Mouse (Mus musculus) hindbrain, postnatal 0 days (tissue): ENCODE data around the gene Tspan3. TPM values are rescaled to one million over a fixed set of nuclear protein-coding genes. Genes with fewer than 3 reads are reported as not detected.
A peak's percentile ranks its signal among the peaks of the same experiment; 100 is the strongest.

ENCODE experiments used
- ATAC-seq: fragments of 200-750 bp; cut with Nextera tagmentation; 2 replicates; pipeline ENCODE4 v1.8.0; 2017; ENCODE audit warnings: mild to moderate bottlenecking, moderate TSS enrichment, moderate library complexity
- DNase-seq: peaks from one replicate; pipeline ENCODE4 v3.0.0-alpha.2; 2015; ENCODE audit warnings: low spot score
- H3K27ac ChIP-seq: fragments of 300-500 bp; sonication (generic); 2 replicates; pipeline ENCODE4 v1.5.1; 2014; ENCODE audit warnings: mild to moderate bottlenecking
- H3K27me3 ChIP-seq: fragments of 300-500 bp; sonication (generic); 2 replicates; pipeline ENCODE4 v1.6.1; 2014; ENCODE audit warnings: low read length, mixed read lengths; ENCODE audit not compliant: insufficient read depth
- H3K36me3 ChIP-seq: fragments of 300-500 bp; sonication (generic); 2 replicates; pipeline ENCODE4 v1.6.1; 2014; ENCODE audit warnings: low read length, mixed read lengths; ENCODE audit not compliant: insufficient read depth
- H3K4me1 ChIP-seq: fragments of 300-500 bp; sonication (generic); 2 replicates; pipeline ENCODE4 v1.6.1; 2014; ENCODE audit warnings: antibody characterized with exemption, low read length, mixed read lengths; ENCODE audit not compliant: insufficient read depth
- H3K4me2 ChIP-seq: fragments of 300-500 bp; sonication (generic); 2 replicates; pipeline ENCODE4 v1.6.1; 2014; ENCODE audit warnings: low read depth, mild to moderate bottlenecking, low read length, moderate library complexity, mixed read lengths
- H3K4me3 ChIP-seq: fragments of 300-500 bp; sonication (generic); 2 replicates; pipeline ENCODE4 v1.5.1; 2014; ENCODE audit warnings: low read length
- H3K9ac ChIP-seq: fragments of 300-500 bp; sonication (generic); replicated peaks from 2 replicates; pipeline ENCODE4 v1.6.1; 2014; ENCODE audit warnings: mild to moderate bottlenecking, low read length, moderate library complexity, mixed read lengths
- H3K9me3 ChIP-seq: fragments of 300-500 bp; sonication (generic); 2 replicates; pipeline ENCODE4 v1.6.1; 2016; ENCODE audit warnings: low read length, mixed read lengths
- CTCF ChIP-seq: IDR thresholded peaks from 2 replicates; pipeline ENCODE4 v1.5.1; 2016; ENCODE audit warnings: antibody characterized with exemption, control low read depth, low read depth
- WGBS: fragments of 180-500 bp; shearing (Covaris S2); extraction: QIAGEN DNeasy Blood & Tissue Kit; methylation state at CpG from one replicate; pipeline ENCODE4 v1.1.7; 2014; 5-methylcytosine and 5-hydroxymethylcytosine counted together
- polyA plus RNA-seq: library from polyadenylated mRNA; unstranded; fragments of >200 nt; fragmentation: Nextera tagmentation; extraction: Ambion mirVana; gene quantifications from 2 replicates; pipeline ENCODE4 v1.2.1, GENCODE M21; 2015
- total RNA-seq: library from RNA; depleted of rRNA; stranded (reverse); fragments of >200 nt; gene quantifications from 2 replicates; pipeline ENCODE4 v1.2.3, GENCODE M21; 2014

Gene Tspan3
- total and polyA plus RNA-seq, 2 experiments from 2014 or later, result 524 to 725 TPM

- no peaks in the 10 kb centered on the region for H3K27me3 ChIP-seq
- H3K9me3 ChIP-seq, result no peaks in the 10 kb centered on the region
- ATAC-seq (no peak), DNase-seq (no peak)
- H3K4me1 ChIP-seq, result no peaks in the 10 kb centered on the region; the same call in 1 of the 2 replicates
- 0 out of 2 replicates have a peak, but pooled peaks have one; percentile 10 for TF ChIP-seq CTCF
- WGBS, result 92% methylated on average over 7 of the region's 7 CpGs
- no peak overlapping the region for H3K9ac ChIP-seq
- no peak overlapping the region for H3K4me2 ChIP-seq
- H3K36me3 ChIP-seq, result peaks cover 22% of the 10 kb centered on the region
- no peak overlapping the region for H3K27ac ChIP-seq
- no peak overlapping the region for H3K4me3 ChIP-seq
Observed at GRCm38 (mm10) chr9:56144366-56145003, 20.8 kb downstream of the Tspan3 start.

DNA sequence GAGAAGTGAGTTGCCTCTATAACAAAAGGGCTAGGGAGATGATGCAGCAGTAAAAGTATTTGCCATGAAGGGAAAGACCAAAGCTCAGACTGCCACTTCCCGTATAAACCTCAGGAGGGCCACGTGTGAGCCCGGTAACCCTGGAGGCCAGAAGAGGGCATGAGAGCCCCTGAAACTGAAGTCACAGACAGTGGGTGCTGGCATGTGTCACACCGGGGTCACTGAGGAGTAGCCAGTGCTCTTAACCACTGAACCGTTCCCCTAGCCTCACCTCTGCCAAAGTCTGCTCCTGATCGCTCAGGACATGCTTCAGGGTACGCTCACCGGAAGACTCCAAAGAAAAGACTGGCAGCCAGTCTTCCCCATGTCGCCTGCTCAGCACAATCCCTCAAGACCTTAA, 23.5 kb downstream of the Tspan3 start:
- ATAC-seq, result no peak
- Histone ChIP-seq H3K27ac (no peak overlapping the region), H3K4me2 (no peak overlapping the region), H3K4me3 (no peak overlapping the region), H3K9ac (no peak overlapping the region), H3K27me3 (no peaks in the 10 kb centered on the region), H3K9me3 (no peaks in the 10 kb centered on the region), H3K4me1 (no peaks in the 10 kb centered on the region), H3K36me3 (peaks cover 21% of the 10 kb centered on the region)
- DNase-seq, result no peak
- 0 out of 2 replicates have a peak, but pooled peaks have one; percentile 12 for TF ChIP-seq CTCF
- 85% methylated on average over 9 of the region's 9 CpGs for WGBS

DNA sequence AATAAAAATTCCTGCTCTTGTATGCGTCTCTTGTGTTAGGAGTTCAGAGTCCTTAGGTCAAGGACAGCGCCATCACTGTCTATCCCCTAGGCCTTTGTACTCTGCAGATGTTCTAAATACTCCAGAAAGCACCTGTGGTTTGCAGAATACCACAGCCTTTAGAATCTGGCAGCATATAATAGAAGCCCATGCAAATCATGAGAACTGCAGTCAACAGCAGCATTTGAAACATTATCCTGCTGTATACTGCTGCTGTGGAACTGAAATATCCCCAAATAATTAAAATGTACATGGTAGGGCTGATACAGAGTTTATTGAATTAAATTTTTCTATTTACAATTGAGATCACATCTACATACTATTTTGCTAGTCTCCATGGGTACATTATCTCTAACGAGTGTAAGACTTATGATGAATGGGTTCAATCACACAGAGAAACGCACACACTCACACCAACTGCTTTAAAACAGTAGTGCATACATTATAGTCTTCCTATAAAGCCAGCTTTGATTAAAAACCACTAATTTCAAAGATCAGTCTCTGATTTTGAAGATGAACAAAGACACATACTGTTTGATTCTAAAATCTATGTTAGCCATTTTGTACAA, 29.6 kb downstream of the Tspan3 start:
- no peaks in the 10 kb centered on the region for H3K27me3 ChIP-seq
- no peak overlapping the region for H3K9ac ChIP-seq
- WGBS, result 87% methylated on average over 4 of the region's 4 CpGs
- H3K4me2 ChIP-seq, result no peak overlapping the region
- peaks cover 32% of the 10 kb centered on the region for H3K36me3 ChIP-seq
- H3K27ac ChIP-seq, result no peak overlapping the region
- no peaks in the 10 kb centered on the region for H3K4me1 ChIP-seq
- no peak for DNase-seq
- H3K9me3 ChIP-seq, result no peaks in the 10 kb centered on the region
- ATAC-seq, result no peak
- H3K4me3 ChIP-seq, result no peak overlapping the region
- no peak for TF ChIP-seq CTCF

DNA sequence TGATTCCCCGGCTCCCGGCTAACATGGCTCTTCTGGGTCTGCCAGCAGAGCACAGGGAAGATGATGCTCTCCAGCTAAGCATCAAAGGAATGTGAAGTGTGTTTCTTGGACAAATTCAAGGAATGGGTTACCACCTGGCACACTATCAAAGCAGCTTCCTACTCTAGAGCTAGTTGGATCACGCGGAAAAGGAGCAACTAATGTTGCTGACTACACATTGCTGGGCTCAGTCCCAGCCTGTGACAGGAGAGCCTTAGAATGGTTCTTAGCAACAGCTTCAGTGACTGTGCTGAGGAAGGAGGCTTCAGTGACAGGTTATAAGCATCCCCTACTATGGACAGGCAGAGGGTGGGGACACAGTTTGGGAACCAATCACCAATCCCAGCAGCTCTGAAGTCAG, 30.7 kb downstream of the Tspan3 start:
- ATAC-seq (no peak), DNase-seq (no peak)
- Histone ChIP-seq H3K4me1 (no peaks in the 10 kb centered on the region), H3K27me3 (no peaks in the 10 kb centered on the region), H3K4me3 (no peak overlapping the region), H3K27ac (no peak overlapping the region), H3K36me3 (peaks cover 36% of the 10 kb centered on the region), H3K9me3 (no peaks in the 10 kb centered on the region), H3K9ac (no peak overlapping the region), H3K4me2 (no peak overlapping the region)
- WGBS, result 82% methylated on average over 4 of the region's 4 CpGs
- no peak for TF ChIP-seq CTCF

DNA sequence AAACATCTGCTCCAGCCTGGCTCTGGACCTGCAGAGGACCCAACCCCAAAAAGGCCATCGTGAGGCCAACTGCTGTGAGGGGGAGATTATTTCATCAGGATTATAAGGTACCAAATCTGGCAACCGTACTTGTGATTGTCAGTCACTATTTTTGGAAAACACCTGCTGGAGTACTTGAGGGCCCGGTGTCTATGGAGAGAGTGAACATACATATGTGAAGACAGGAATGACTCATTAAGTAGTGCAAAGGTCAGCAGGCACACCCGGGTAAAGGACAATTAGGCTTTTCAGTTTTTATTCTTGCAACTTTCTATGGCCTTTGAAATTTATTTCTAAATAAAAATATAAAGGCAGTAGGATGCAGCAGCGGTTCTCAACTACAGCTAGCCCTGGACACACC, 31.3 kb downstream of the Tspan3 start:
- Histone ChIP-seq H3K36me3 (peaks cover 36% of the 10 kb centered on the region), H3K27me3 (no peaks in the 10 kb centered on the region), H3K9me3 (no peaks in the 10 kb centered on the region), H3K27ac (no peak overlapping the region), H3K4me3 (no peak overlapping the region), H3K4me1 (no peaks in the 10 kb centered on the region), H3K9ac (no peak overlapping the region), H3K4me2 (no peak overlapping the region)
- TF ChIP-seq CTCF, result no peak
- DNase-seq (no peak), ATAC-seq (no peak)
- 83% methylated on average over 5 of the region's 5 CpGs for WGBS

DNA sequence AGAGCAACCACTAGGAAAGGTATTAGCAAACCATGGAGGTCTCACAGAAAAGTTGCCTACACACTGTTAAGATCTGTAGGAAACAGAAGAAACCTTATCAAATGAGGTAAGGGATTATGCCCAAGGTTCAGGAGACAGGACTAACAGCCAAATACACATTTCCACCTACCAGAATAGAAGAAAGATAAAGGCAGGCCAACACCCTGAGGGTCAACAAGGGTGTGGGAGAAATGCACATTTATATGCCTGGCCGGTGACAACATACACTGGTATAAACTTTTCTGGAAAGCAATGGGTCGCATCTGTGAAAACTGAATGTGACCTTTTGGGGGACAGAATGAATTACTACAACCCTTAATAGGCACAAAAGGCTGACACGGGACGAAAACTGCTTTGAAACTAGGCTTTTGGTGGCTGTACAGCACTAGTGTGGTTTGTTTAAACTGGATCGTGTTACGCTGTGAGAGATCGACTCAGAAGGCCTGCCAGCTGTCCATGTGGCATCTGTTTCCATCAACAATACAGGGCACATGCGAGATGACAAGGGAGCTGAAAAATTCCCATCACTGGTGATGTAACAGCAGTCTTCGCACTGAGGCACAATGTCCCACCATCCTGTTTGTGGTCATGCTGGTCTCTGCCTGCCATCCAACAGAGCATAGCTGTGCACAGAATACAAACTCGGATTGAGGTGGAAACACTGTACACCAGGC, 33.3 kb downstream of the Tspan3 start:
- Histone ChIP-seq H3K9me3 (no peaks in the 10 kb centered on the region), H3K27ac (no peak overlapping the region), H3K4me3 (no peak overlapping the region), H3K9ac (no peak overlapping the region), H3K36me3 (peaks cover 39% of the 10 kb centered on the region), H3K4me2 (no peak overlapping the region), H3K27me3 (no peaks in the 10 kb centered on the region), H3K4me1 (no peaks in the 10 kb centered on the region)
- DNase-seq, result no peak
- WGBS, result 73% methylated on average over 10 of the region's 10 CpGs
- no peak for TF ChIP-seq CTCF
- no peak for ATAC-seq
